Mouse (Mus musculus): ENCODE data around the gene Akap9. TPM values are rescaled to one million over a fixed set of nuclear protein-coding genes. Genes with fewer than 3 reads are reported as not detected.
A peak's percentile ranks its signal among the peaks of the same experiment; 100 is the strongest.

The Akap9 gene
- total RNA-seq, 2 experiments from 2014 or later = 61.6 to 71.8 TPM

DNA sequence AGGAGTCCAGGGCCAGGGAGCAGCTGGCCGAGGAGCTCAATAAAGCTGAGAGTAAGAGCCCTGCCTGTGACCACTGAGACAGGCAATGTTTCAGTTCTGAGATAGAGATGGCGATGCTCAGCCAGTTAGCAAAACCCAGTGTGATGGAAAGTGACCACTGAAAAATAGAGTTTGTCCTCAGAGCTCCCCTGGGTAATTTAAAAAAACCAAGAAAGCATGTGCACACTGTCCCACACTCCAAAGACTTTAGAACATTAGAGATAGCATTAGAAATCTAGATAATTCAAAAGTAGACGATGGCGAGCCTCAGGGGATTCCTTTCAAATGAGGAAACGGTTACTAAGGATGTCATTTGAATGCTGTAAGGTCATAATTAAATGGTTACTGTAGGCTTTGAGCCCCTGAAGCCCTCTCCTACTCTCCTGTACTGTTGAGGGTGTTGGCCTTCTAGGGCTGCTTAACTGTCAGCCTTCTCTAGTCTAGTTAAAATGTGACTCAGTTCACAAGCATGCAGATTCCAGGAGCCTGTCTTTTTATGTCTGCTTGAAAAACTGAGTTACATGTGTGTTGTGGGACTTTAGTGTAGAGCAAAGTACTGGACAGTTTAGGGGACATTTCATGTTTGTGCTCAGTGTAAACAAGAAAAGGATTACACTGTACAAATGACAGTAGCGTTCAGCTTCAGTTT lies 100.8 kb downstream of the Akap9 start:
- no peak overlapping the region for H3K27ac ChIP-seq
- no peak overlapping the region for H3K4me3 ChIP-seq
- TF ChIP-seq CTCF (conservative IDR thresholded peaks at IDR 0.05) = no peak
- no peak for DNase-seq (ENCODE audit: low spot score in 2 of 2)

DNA sequence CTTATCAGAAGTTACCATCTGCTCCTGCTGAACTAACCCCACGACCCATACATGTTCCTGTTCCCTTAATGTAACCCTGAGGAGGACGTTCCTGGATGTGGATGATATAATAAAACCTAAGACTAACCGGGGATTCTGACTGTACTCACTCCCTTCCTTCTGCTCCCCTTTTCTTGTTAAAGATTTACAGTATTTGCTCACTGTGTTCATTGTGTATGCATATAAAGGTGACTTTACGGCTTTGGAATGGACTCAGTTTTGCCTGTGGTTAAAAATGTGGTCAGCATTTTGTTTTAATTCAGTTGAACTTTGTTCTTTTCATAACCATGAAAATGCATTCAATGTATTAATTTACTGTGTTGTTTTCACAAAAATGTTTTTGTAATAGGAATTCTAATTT lies 104.0 kb downstream of the Akap9 start:
- H3K4me3 ChIP-seq = no peak overlapping the region
- no peak overlapping the region for H3K27ac ChIP-seq
- DNase-seq (ENCODE audit: low spot score in 2 of 2) = no peak
- TF ChIP-seq CTCF (conservative IDR thresholded peaks at IDR 0.05) = no peak

DNA sequence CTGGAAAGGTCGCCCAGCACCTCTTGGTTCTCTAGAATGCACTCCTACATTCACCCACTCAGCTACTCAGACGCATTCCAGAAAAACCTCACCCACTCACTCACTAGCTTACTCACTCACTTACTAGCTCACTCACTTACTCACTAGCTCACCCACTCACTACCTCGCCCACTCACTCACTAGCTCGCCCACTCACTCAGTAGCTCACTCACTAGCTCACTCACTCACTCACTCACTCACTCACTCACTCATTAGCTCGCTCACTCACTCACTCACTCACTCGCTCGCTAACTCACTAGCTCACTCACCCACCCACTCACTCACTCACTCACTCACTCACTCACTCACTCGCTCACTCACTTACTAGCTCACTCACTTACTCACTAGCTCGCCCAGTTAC lies 108.8 kb downstream of the Akap9 start:
- Histone ChIP-seq H3K4me3 (no peak overlapping the region), H3K27ac (no peak overlapping the region)
- no peak for DNase-seq (ENCODE audit: low spot score in 2 of 2)
- no peak for TF ChIP-seq CTCF (conservative IDR thresholded peaks at IDR 0.05)

DNA sequence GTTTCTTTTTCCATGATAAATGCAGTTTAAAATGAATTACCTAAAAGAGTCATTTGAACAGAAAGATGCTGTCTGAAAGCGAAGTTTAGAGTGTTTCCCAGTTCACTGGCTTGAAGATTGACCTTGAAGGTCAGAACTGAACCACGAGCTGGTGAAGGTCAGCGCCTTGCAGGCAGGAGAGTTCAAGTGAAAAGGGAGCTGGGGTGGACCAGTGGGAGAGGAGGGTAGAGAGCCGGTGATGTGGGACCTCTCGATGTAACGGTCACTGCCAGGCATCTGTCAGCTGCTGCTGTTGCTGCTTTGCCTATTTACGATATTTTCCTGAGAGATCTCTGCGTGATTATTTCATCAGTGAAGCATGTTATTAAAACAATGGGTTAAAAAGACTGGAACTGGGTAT lies 111.5 kb downstream of the Akap9 start:
- no peak for DNase-seq (ENCODE audit: low spot score in 2 of 2)
- Histone ChIP-seq H3K27ac (no peak overlapping the region), H3K4me3 (no peak overlapping the region)
- no peak for TF ChIP-seq CTCF (conservative IDR thresholded peaks at IDR 0.05)

DNA sequence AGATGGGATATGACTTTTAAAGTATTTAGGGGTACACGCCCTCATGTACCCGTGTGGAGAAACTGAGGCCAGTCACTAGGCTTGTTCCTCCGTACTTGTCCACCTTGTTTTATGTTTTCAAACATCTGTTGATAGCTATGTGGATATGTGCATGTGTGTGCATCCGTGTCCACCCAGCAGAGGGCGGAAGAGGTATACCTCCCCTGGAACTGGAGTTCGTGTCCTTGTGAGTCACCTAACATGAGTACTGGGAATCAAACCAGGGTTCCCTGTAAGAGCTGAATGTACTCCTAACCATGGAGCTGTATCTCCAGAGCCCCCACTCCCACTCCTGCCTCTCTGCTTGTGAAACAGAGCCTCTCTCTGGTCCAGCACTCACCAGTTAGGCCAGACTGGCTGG lies 112.5 kb downstream of the Akap9 start:
- no peak overlapping the region for H3K27ac ChIP-seq
- no peak for DNase-seq (ENCODE audit: low spot score in 2 of 2)
- peak; percentile 47 for TF ChIP-seq CTCF (conservative IDR thresholded peaks at IDR 0.05)
- no peak overlapping the region for H3K4me3 ChIP-seq

DNA sequence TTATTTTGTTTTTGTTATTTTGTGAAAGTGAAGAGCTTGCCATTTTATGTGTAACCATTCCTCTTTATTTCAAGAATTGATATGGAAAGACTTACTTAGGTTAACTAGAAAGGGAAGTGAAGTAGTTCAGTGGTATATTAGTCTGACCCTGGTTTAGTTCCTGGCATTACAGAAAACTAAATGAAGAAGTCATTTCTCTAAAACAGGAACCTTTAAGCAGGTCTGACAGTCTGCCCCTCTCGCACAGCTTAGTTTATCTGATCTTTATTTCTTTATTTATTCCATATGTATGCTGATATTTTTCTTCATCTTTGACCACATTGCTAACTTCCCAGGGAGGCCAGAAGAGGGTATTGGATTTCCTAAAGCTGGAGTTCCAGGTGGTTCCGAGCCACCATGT lies 113.1 kb downstream of the Akap9 start:
- no peak overlapping the region for H3K27ac ChIP-seq
- no peak for DNase-seq (ENCODE audit: low spot score in 2 of 2)
- TF ChIP-seq CTCF (conservative IDR thresholded peaks at IDR 0.05) = no peak
- no peak overlapping the region for H3K4me3 ChIP-seq

DNA sequence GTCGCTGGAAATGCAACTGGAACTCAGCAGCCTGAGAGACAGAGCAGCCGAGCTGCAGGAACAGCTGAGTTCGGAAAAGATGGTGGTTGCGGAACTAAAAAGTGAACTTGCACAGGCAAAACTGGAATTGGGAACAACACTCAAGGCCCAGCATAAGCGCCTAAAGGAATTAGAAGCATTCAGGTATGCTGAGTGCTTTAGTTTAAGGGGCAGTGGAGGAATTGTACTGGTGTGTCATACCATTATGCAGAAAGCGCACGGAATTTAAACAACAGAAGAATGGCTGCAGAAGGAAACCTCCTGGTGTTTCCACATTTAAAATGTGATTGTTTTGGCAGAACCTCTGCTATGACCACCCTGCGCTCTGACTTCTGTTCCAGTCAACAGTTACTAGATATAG lies 132.5 kb downstream of the Akap9 start:
- DNase-seq (ENCODE audit: low spot score in 2 of 2) = no peak
- H3K27ac ChIP-seq = no peak overlapping the region
- no peak overlapping the region for H3K4me3 ChIP-seq
- TF ChIP-seq CTCF (conservative IDR thresholded peaks at IDR 0.05) = no peak

DNA sequence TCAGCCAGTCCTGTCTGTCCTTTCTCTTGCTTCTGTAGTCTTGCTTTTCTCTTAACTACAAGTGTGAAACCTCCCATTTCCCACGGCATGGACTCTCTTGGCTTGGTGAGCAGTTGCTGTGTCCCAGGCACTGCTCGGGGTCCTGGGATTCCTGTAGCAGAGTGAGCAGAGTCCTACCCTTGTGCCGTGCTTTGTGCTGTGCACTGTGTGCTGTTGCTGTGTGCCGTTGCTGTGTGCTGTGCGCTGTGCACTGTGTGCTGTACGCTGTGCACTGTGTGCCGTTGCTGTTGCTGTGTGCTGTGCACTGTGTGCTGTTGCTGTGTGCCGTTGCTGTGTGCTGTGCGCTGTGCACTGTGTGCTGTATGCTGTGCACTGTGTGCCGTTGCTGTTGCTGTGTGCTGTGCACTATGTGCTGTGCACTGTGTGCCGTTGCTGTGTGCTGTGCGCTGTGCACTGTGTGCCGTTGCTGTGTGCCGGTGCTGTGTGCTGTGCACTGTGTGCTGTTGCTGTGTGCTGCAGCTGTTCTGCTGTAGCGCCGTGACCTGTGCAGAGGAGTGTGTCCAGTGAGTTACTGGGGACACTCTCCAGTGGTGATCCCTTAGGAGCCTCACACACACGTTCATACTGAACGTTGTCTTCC lies 138.7 kb downstream of the Akap9 start:
- TF ChIP-seq CTCF (conservative IDR thresholded peaks at IDR 0.05) = no peak
- no peak for DNase-seq (ENCODE audit: low spot score in 2 of 2)
- no peak overlapping the region for H3K4me3 ChIP-seq
- H3K27ac ChIP-seq = no peak overlapping the region

DNA sequence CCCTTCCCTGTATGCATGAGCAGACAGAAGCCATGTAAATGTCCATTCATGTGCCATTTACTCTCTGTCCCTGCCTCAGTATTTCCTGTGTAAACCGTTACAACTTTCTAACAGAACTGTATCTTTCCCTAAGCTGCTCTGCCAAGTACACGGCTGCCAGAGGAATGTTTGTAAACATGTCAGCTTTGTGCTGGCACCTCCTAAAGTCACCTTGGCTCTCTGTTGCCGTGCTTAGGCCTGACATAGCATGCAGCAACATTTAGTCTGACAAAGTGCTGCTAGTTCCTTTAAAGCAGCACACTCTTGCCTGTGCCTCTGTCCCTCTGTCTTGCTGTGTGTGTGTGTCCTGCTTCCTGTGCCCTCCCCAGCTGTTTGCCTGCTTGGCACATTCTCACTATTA lies 139.3 kb downstream of the Akap9 start:
- no peak for DNase-seq (ENCODE audit: low spot score in 2 of 2)
- TF ChIP-seq CTCF (conservative IDR thresholded peaks at IDR 0.05) = no peak
- Histone ChIP-seq H3K4me3 (no peak overlapping the region), H3K27ac (no peak overlapping the region)

DNA sequence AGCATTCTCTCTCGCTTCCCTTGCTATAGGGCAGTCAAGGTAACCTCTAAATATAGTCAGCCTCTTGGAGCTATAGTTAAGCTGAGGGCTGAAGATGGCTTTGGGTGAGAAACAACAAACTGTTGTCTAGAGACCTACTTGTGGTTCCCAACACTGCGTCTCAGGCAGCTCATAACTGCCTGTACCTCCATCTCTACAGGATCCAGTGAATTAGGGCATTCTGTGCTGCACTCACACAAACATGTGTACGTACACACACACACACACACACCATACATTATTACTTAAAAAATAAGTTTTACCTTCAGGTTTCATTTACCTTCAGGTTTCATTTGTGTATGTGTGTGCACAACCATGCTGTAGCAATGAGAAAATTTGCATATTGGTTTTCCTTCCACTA lies 151.2 kb downstream of the Akap9 start:
- TF ChIP-seq CTCF (conservative IDR thresholded peaks at IDR 0.05) = no peak
- Histone ChIP-seq H3K4me3 (no peak overlapping the region), H3K27ac (no peak overlapping the region)
- DNase-seq (ENCODE audit: low spot score in 2 of 2) = no peak

DNA sequence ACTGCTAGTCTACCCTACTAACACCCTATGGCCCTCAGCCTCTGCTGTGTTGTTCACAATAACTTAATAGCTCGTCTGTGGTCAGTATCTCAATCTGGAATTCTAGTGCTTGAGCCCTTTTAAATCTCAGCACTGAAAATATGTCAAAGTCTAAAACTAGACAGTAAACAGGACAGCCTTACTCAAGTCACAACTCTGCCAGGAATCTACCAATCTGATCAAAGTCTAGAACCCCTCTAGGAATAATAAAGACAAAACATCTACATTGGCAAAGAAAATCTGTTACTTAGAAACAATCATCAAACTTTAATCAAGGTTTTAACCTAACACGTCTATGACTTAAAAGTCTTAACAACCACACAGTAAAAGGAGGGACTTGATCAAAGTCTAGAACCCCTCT lies 153.0 kb downstream of the Akap9 start:
- no peak overlapping the region for H3K4me3 ChIP-seq
- no peak overlapping the region for H3K27ac ChIP-seq
- no peak for DNase-seq (ENCODE audit: low spot score in 2 of 2)
- no peak for TF ChIP-seq CTCF (conservative IDR thresholded peaks at IDR 0.05)

DNA sequence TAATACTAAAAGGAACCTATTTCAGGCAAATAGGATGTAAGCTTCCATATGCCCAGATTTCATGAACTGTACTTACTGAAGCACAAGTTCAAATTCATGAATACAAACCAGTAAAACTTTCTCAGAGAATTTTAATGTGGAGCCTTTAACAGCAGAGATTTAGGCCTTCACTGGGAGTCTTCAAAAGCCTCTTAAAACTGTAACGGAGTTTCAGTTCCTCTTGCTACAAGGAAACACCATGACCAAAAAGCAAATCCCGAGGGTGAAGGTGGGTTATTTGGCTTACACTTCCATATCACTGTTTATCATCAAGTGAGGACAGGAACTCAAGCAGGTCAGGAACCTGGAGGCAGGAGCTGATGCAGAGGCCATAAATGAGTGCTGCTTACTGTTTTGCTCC lies 153.7 kb downstream of the Akap9 start:
- no peak overlapping the region for H3K27ac ChIP-seq
- DNase-seq (ENCODE audit: low spot score in 2 of 2) = no peak
- no peak overlapping the region for H3K4me3 ChIP-seq
- TF ChIP-seq CTCF (conservative IDR thresholded peaks at IDR 0.05) = no peak

DNA sequence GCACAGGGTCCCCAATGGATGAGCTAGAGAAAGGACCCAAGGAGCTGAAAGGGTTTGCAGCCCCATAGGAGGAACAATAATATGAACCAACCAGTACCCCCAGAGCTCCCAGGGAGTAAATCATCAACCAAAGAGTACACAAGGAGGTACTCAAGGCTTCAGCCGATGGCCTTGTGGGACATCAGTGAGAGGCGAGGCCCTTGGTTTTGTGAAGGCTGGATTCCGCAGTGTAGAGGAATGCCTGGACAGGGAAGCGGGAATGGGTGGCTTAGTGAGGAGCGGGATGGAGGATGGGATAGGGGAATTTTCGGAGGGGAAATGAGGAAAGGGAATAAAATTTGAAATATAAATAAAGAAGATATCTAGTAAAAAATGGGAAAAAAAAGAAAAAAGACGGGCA lies 157.1 kb downstream of the Akap9 start:
- H3K27ac ChIP-seq = no peak overlapping the region

DNA sequence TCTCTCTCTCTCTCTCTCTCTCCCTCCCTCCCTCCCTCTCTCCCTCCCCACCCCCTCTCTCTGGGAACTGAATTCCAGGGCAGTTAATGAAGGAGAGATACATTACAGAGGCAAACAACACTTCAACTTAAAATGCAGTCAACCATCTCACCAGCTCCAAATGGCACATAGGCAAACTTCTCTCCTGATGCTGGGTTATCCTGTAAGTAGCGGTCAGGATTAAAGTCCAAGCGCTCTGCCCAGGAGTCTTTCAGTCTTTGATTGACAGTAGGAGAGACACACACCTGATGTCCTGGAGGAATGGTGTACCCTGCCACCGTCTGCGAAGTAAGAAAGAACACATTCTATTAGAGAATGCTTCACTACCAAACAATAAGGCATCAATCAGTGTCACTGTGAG lies 158.5 kb downstream of the Akap9 start:
- no peak overlapping the region for H3K27ac ChIP-seq

More for the DNA sequence above, 157.1 kb downstream of the Akap9 start:
- no peak for TF ChIP-seq CTCF (conservative IDR thresholded peaks at IDR 0.05)
- no peak for DNase-seq (ENCODE audit: low spot score in 2 of 2)
- no peak overlapping the region for H3K4me3 ChIP-seq

More for the DNA sequence above, 158.5 kb downstream of the Akap9 start:
- no peak for DNase-seq (ENCODE audit: low spot score in 2 of 2)
- TF ChIP-seq CTCF (conservative IDR thresholded peaks at IDR 0.05) = no peak
- no peak overlapping the region for H3K4me3 ChIP-seq
